Mouse (Mus musculus) G1E (cell line): ENCODE data around the gene Ccdc191.

Source experiments
- CTCF ChIP-seq: IDR thresholded peaks from 2 replicates; pipeline ENCODE4 v1.5.1; 2012; ENCODE audit warnings: low read depth, low read length, inconsistent platforms, mixed read lengths
- GATA1 ChIP-seq: IDR thresholded peaks from 2 replicates; pipeline ENCODE4 v1.6.1; 2012; ENCODE audit warnings: borderline replicate concordance, low read length, inconsistent platforms, mixed read lengths

DNA sequence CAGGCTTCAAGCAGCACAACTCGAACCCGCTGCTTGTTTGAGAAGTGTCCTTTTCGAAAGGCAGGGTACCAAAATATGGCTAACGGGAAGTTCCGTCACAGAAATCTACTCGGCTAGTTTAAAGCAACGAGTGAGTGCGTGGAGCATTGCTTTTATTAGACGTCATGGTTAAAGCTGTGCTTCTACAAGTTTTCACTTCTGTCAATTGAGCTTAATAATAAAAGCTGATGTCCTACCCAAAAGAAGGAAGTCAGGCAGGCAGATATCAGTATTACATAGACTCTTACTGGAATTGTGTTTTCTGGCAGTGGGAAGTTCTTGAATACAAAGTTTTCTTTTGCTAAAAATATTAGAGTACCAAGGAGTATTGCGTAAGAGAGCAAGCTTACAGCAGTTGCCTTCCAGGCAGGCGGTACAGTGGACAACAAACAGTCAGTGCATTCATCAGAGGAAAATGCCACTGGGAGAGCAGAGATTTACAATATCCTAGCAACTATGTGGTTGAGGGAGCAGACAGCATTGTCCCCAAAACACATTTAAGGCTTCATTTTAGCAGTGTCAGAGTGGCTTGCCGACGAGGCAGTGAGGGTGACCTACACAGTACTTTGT is 76.3 kb downstream of the Ccdc191 start:
- no peak for TF ChIP-seq CTCF
- TF ChIP-seq GATA1 = no peak
